Mouse (Mus musculus) heart, adult 2 months (tissue): ENCODE data around the gene Col1a1. TPM values are rescaled to one million over a fixed set of nuclear protein-coding genes. Genes with fewer than 3 reads are reported as not detected.

Source experiments
- DNase-seq, 2 experiments: peaks; one replicate each; pipeline ENCODE4 v3.0.0; 2021
- H3K27ac ChIP-seq: fragments of 200-600 bp; 2 replicates; pipeline ENCODE4 v1.8.1; 2022
- H3K27me3 ChIP-seq: fragments of 200-500 bp; 2 replicates; pipeline ENCODE4 v1.6.1; 2012; ENCODE audit warnings: mild to moderate bottlenecking, low read length, inconsistent platforms, mixed read lengths; ENCODE audit not compliant: control insufficient read depth, insufficient read depth
- H3K36me3 ChIP-seq: fragments of 200-500 bp; 2 replicates; pipeline ENCODE4 v1.6.1; 2012; ENCODE audit warnings: low read length, inconsistent platforms; ENCODE audit not compliant: control insufficient read depth, insufficient read depth
- H3K4me1 ChIP-seq: fragments of 200-500 bp; 2 replicates; pipeline ENCODE4 v1.6.1; 2011; ENCODE audit warnings: low read length; ENCODE audit not compliant: control insufficient read depth, insufficient read depth
- H3K4me3 ChIP-seq: fragments of 200-600 bp; 2 replicates; pipeline ENCODE4 v1.8.1; 2022
- H3K79me2 ChIP-seq: fragments of 200-500 bp; replicated peaks from 2 replicates; pipeline ENCODE4 v1.6.1; 2012; ENCODE audit warnings: mild to moderate bottlenecking, inconsistent platforms, low read length, moderate library complexity, mixed read lengths; ENCODE audit not compliant: control insufficient read depth, insufficient read depth
- H3K9ac ChIP-seq: fragments of 200-500 bp; 2 replicates; pipeline ENCODE4 v1.6.1; 2012; ENCODE audit warnings: low read depth, mild to moderate bottlenecking, control low read depth, inconsistent platforms, low read length, mixed read lengths
- CTCF ChIP-seq: fragments of 200-600 bp; IDR thresholded peaks from 2 replicates; pipeline ENCODE4 v1.8.1; 2022; ENCODE audit warnings: antibody characterized with exemption, mild to moderate bottlenecking, moderate library complexity
- EP300 ChIP-seq: fragments of 200-500 bp; IDR thresholded peaks from 2 replicates; pipeline ENCODE4 v1.6.1; 2011; ENCODE audit warnings: low read depth, low read length, control low read depth; ENCODE audit not compliant: insufficient read depth
- POLR2A ChIP-seq: fragments of 200-500 bp; IDR thresholded peaks from 2 replicates; pipeline ENCODE4 v1.6.1; 2011; ENCODE audit warnings: mild to moderate bottlenecking, low read depth, low read length, control low read depth; ENCODE audit not compliant: insufficient read depth
- WGBS: fragments of 180-500 bp; shearing (Covaris S2); methylation state at CpG from one replicate; pipeline ENCODE4 v1.1.7; 2018; 5-methylcytosine and 5-hydroxymethylcytosine counted together
- intact Hi-C: fragments of 180-260 bp; cut with DNase I; formaldehyde crosslinking; loops from one replicate; pipeline ENCODE4 v1.15.1; 2025
- polyA plus RNA-seq: library from polyadenylated mRNA; depleted of rRNA; stranded (reverse); fragments of >200 nt; gene quantifications from 2 replicates; pipeline ENCODE4 v1.2.3, GENCODE M21; 2012
- total RNA-seq, 2 experiments: library from RNA; stranded (reverse); gene quantifications; 2 replicates each; pipeline ENCODE4 v1.2.3; 2021

Gene Col1a1
- total and polyA plus RNA-seq, 3 experiments, result 51.1 to 82.4 (median 67.7) TPM

GRCm38 (mm10) chr11:94945236-94945635, 9.2 kb downstream of the Col1a1 start:
- intact Hi-C loops, result no loop called here

GRCm38 (mm10) chr11:94952169-94952568, 16.1 kb downstream of the Col1a1 start:
- intact Hi-C loops, result loop anchor here (1.0 kb wide), 1 partner anchor 10 kb away; no protein-coding TSS in a partner anchor
- Histone ChIP-seq H3K36me3 (no peaks in the 10 kb centered on the region), H3K4me1 (no peaks in the 10 kb centered on the region), H3K9ac (no peak overlapping the region), H3K4me3 (no peak overlapping the region), H3K27ac (no peak overlapping the region), H3K79me2 (no peaks in the 10 kb centered on the region), H3K27me3 (no peaks in the 10 kb centered on the region)
- 23% methylated on average over 6 of the region's 6 CpGs for WGBS
- TF ChIP-seq CTCF (no peak), EP300 (no peak), POLR2A (no peak)
- no peak for DNase-seq

More at GRCm38 (mm10) chr11:94945236-94945635, 9.2 kb downstream of the Col1a1 start:
- H3K4me1 ChIP-seq, result no peaks in the 10 kb centered on the region
- TF ChIP-seq POLR2A (no peak), EP300 (no peak), CTCF (no peak)
- no peak overlapping the region for H3K27ac ChIP-seq
- no peak overlapping the region for H3K4me3 ChIP-seq
- H3K36me3 ChIP-seq, result no peaks in the 10 kb centered on the region
- 74% methylated on average over 12 of the region's 12 CpGs for WGBS
- DNase-seq, result no peak
- no peak overlapping the region for H3K9ac ChIP-seq
- no peaks in the 10 kb centered on the region for H3K27me3 ChIP-seq
- no peaks in the 10 kb centered on the region for H3K79me2 ChIP-seq

GRCm38 (mm10) chr11:94955103-94955502, 19.1 kb downstream of the Col1a1 start:
- intact Hi-C loops, result no loop called here
- TF ChIP-seq POLR2A (no peak), EP300 (no peak), CTCF (no peak)
- Histone ChIP-seq H3K9ac (no peak overlapping the region), H3K79me2 (no peaks in the 10 kb centered on the region), H3K4me3 (no peak overlapping the region), H3K36me3 (no peaks in the 10 kb centered on the region), H3K27ac (no peak overlapping the region), H3K27me3 (no peaks in the 10 kb centered on the region), H3K4me1 (peaks cover 8% of the 10 kb centered on the region)
- no peak for DNase-seq
- WGBS, result 73% methylated on average over 9 of the region's 9 CpGs

DNA sequence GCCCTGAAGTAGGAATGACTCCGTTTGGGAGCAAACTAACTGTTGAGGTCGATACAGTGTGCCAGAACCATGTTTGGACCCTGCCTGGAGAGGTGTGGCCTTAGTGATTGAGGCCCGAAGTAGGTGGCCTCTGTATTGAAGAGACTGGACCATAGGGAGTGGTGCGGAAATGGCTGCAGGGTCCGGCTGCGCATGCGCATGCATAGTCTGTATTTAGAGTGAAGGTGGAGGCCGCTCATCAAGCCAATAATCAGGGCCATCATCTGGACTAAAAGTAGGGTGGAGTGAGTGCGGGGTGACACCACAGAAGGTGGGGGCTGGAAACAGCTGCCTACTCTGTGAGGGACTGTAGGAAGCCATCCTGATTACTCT, 21.7 kb downstream of the Col1a1 start:
- H3K4me3 ChIP-seq, result no peak overlapping the region
- DNase-seq, result peak; percentile 75 to 83
- WGBS, result 47% methylated on average over 9 of the region's 9 CpGs
- H3K27me3 ChIP-seq, result no peaks in the 10 kb centered on the region
- intact Hi-C loops, result loop anchor here (2.0 kb wide), 1 partner anchor 17 kb away; no protein-coding TSS in a partner anchor
- no peaks in the 10 kb centered on the region for H3K36me3 ChIP-seq
- peaks cover 9% of the 10 kb centered on the region for H3K4me1 ChIP-seq
- H3K9ac ChIP-seq, result no peak overlapping the region
- H3K27ac ChIP-seq, result peak overlapping the region; percentile 85
- no peaks in the 10 kb centered on the region for H3K79me2 ChIP-seq
- no peak for TF ChIP-seq POLR2A
- no peak for TF ChIP-seq EP300
- TF ChIP-seq CTCF, result no peak

DNA sequence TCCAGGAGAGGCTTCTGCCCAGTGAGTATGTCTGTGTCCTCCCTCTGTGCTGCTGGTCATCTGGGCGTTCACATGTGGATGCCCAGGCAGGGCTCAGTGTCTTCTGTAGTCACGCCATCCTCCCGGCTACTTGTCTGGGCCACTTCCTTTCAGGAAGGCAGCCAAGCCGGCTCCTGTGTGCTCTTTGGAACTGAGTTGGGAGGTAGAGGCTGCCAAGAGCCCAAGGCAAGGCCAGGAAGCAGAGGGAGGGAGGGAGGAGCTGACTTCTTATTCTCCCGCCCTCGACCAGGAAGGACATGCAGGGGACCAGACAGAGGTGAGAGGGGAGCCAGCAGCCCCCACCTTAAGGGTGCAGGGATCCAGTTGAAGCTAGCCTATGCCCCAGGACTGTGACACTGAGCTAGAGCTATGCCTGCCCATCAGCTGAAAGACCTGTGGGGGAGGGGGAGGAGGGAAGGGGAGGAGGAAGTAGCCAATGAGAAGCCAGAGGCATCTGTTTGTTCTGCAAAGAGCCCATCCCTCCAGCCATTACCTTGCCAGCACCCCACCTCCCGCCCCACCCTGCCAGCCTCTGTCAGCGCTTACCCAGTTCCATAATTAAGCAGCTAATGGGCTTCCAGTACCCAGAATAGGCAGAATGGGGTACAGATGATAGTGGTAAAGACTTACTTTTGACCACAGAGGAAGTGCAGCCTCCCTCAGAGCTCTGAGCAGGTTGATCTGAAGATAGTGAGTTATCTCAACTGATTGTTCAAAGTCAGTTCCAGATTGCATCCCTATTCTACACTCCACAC, 22.2 kb downstream of the Col1a1 start:
- H3K9ac ChIP-seq, result no peak overlapping the region
- no peaks in the 10 kb centered on the region for H3K36me3 ChIP-seq
- WGBS, result 6% methylated on average over 8 of the region's 8 CpGs
- no peak overlapping the region for H3K4me3 ChIP-seq
- H3K4me1 ChIP-seq, result peaks cover 9% of the 10 kb centered on the region
- H3K27ac ChIP-seq, result peak overlapping the region; percentile 85
- TF ChIP-seq CTCF (no peak), EP300 (0 out of 2 replicates have a peak, but pooled peaks have one; percentile 47), POLR2A (peak; percentile 40)
- peak; percentile 85 to 92 for DNase-seq
- no peaks in the 10 kb centered on the region for H3K79me2 ChIP-seq
- intact Hi-C loops, result no loop called here
- H3K27me3 ChIP-seq, result no peaks in the 10 kb centered on the region

DNA sequence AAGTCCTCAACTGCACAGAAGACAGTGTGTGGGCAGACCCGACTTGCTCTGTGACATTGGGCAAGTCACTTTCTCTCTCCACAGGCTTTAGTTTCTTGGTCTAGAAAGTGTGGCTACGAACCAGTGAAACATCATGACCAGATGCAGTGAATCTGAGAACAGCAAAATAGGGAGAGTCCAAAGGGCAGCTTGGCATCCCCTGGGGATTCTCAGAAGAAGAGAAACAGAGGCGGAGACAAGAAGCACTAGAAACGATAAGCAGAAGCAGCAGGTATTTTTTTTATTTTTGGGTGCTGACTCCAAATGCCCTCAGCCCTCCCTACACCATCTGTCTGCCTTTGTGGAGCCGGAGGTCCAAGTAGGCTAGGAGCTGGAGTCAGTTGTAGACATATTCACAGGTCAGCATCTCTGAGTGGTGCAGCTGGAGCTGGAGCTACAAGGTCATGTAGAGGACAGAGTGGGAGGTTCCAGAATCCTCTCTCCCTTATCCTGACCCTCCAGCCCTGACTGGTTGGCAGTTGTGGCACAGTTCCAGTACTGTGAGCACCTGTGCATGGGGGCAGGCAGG, 26.6 kb downstream of the Col1a1 start:
- H3K36me3 ChIP-seq, result no peaks in the 10 kb centered on the region
- peaks cover 7% of the 10 kb centered on the region for H3K4me1 ChIP-seq
- H3K4me3 ChIP-seq, result no peak overlapping the region
- no peak overlapping the region for H3K27ac ChIP-seq
- no peak overlapping the region for H3K9ac ChIP-seq
- WGBS, result 67% methylated on average over 5 of the region's 5 CpGs
- TF ChIP-seq POLR2A (no peak), EP300 (no peak), CTCF (no peak)
- intact Hi-C loops, result loop anchor here (1.0 kb wide), 1 partner anchor 10 kb away; no protein-coding TSS in a partner anchor
- H3K27me3 ChIP-seq, result no peaks in the 10 kb centered on the region
- DNase-seq, result no peak
- no peaks in the 10 kb centered on the region for H3K79me2 ChIP-seq
